ENCODE assay signal across 18 mouse cellular contexts in the genomic region with DNA sequence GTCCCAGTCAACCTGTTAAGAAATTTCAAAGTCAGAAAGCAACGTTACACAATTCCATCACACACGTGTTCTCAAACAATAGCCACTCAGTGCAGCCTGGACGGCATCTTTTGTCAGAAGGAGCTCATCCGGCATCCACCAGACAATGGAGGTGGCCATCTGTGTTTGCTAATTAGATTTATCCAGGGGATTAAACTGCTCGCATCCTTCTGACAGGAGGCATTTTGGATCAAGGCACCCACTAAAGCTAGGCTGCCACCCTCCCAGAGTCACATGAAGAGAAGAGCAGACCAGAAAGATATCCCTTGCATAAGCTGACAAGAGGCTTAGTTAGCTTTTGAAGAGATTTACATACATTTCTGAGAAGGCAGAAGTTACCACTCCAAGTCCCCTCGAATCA.
DNase-seq lines count a peak whose midpoint lies in the region; ATAC-seq and TF ChIP-seq lines count a peak whose summit lies in the region.
"Had no signal": no experiment of that assay in that cellular context is flagged by ENCODE, and none has a peak within 500 bp of the region (broad histone marks: within the 10 kb centered on the region; RNA-seq: fewer than 3 reads in every experiment).

No protein-coding gene starts in this region.

- intact Hi-C loops in left cerebral cortex, postnatal 14 days (cut with DNase I): no loop called here
- intact Hi-C loops in gastrocnemius, adult 2 months (cut with DNase I): no loop called here

- peak; percentile 18; the same call in 1 of the 2 replicates for ATAC-seq in forebrain, embryonic 14.5 days
- ATAC-seq in forebrain, embryonic 16.5 days: no peak
- ATAC-seq in midbrain, embryonic 11.5 days (ENCODE audit: low FRiP score): peak; percentile 88

- H3K27me3 ChIP-seq in forebrain, embryonic 14.5 days (replicated peaks; ENCODE audit: control insufficient read depth, insufficient read depth, low read length): no peaks in the 10 kb centered on the region
- no peaks in the 10 kb centered on the region for H3K27me3 ChIP-seq in forebrain, embryonic 16.5 days (replicated peaks; ENCODE audit: control insufficient read depth, insufficient read depth, low read length)
- H3K27me3 ChIP-seq in midbrain, embryonic 11.5 days (ENCODE audit: control insufficient read depth, insufficient read depth, low read length): no peaks in the 10 kb centered on the region
- H3K27me3 ChIP-seq: CH12.LX; limb, embryonic 15.5 days had no signal

- no peaks in the 10 kb centered on the region for H3K36me3 ChIP-seq in forebrain, embryonic 14.5 days (ENCODE audit: control insufficient read depth, insufficient read depth, low read length)
- no peaks in the 10 kb centered on the region for H3K36me3 ChIP-seq in forebrain, embryonic 16.5 days (ENCODE audit: control insufficient read depth, insufficient read depth)
- no peaks in the 10 kb centered on the region for H3K36me3 ChIP-seq in midbrain, embryonic 11.5 days (ENCODE audit: control insufficient read depth, insufficient read depth, low read length)
- H3K36me3 ChIP-seq: heart, embryonic 10.5 days; limb, embryonic 15.5 days had no signal

- WGBS in forebrain, embryonic 14.5 days: 2% methylated on average over 6 of the region's 6 CpGs
- WGBS in forebrain, embryonic 16.5 days: 4% methylated on average over 6 of the region's 6 CpGs
- WGBS in midbrain, embryonic 11.5 days: 7% methylated on average over 6 of the region's 6 CpGs

- no peaks in the 10 kb centered on the region for H3K9me3 ChIP-seq in forebrain, embryonic 14.5 days (replicated peaks; ENCODE audit: control insufficient read depth, low read length)
- no peaks in the 10 kb centered on the region for H3K9me3 ChIP-seq in forebrain, embryonic 16.5 days (ENCODE audit: control insufficient read depth, low read length)
- no peaks in the 10 kb centered on the region for H3K9me3 ChIP-seq in midbrain, embryonic 11.5 days (ENCODE audit: control insufficient read depth, low read length)
- H3K9me3 ChIP-seq: heart, embryonic 10.5 days; limb, embryonic 15.5 days had no signal

- H3K9ac ChIP-seq in forebrain, embryonic 14.5 days (ENCODE audit: low read length): no peak overlapping the region
- H3K9ac ChIP-seq in forebrain, embryonic 16.5 days (replicated peaks; ENCODE audit: low read depth, low read length): no peak overlapping the region
- peak overlapping the region; percentile 10; the same call in 1 of the 2 replicates for H3K9ac ChIP-seq in midbrain, embryonic 11.5 days (ENCODE audit: low read length)
- H3K9ac ChIP-seq: limb, embryonic 15.5 days had no signal

- H3K27ac ChIP-seq in forebrain, embryonic 14.5 days (ENCODE audit: low read depth, low read length): no peak overlapping the region
- H3K27ac ChIP-seq in forebrain, embryonic 16.5 days (ENCODE audit: low read length): no peak overlapping the region
- H3K27ac ChIP-seq in midbrain, embryonic 11.5 days (ENCODE audit: low read depth, low read length): no peak overlapping the region; the same call in 1 of the 2 replicates
- H3K27ac ChIP-seq in gastrocnemius, adult 2 months: no peak overlapping the region
- H3K27ac ChIP-seq: heart, embryonic 10.5 days; limb, embryonic 15.5 days had no signal

- H3K4me3 ChIP-seq in forebrain, embryonic 14.5 days (ENCODE audit: low read depth, low read length): no peak overlapping the region
- no peak overlapping the region for H3K4me3 ChIP-seq in forebrain, embryonic 16.5 days (replicated peaks; ENCODE audit: low read length)
- no peak overlapping the region for H3K4me3 ChIP-seq in midbrain, embryonic 11.5 days (ENCODE audit: low read depth, low read length)
- no peak overlapping the region for H3K4me3 ChIP-seq in gastrocnemius, adult 2 months
- H3K4me3 ChIP-seq: heart, embryonic 10.5 days; limb, embryonic 15.5 days had no signal

- TF ChIP-seq CTCF in gastrocnemius, adult 2 months (IDR thresholded peaks at IDR 0.05): no peak

- no peak overlapping the region for H3K4me2 ChIP-seq in forebrain, embryonic 14.5 days (ENCODE audit: low read length)
- no peak overlapping the region for H3K4me2 ChIP-seq in forebrain, embryonic 16.5 days (ENCODE audit: low read length)
- no peak overlapping the region for H3K4me2 ChIP-seq in midbrain, embryonic 11.5 days
- H3K4me2 ChIP-seq: limb, embryonic 15.5 days had no signal

- DNase-seq in forebrain, embryonic 14.5 days (ENCODE audit: low spot score): peak; percentile 23
- DNase-seq in embryo, embryonic 10 days (ENCODE audit: low spot score): peak; percentile 43
- peak; percentile 91 for DNase-seq in midbrain, embryonic 11.5 days (ENCODE audit: low spot score, missing footprints)
- peak; percentile 75 for DNase-seq in retina, embryonic 14.5 days (ENCODE audit: low spot score)
- no peak for DNase-seq in left cerebral cortex, postnatal 14 days (ENCODE audit: low spot score in 2 of 2)
- DNase-seq in ovary, postnatal 36 days (ENCODE audit: low spot score): no peak
- no peak for DNase-seq in gastrocnemius, adult 2 months
- DNase-seq: adrenal gland, postnatal 14 days; cerebellum, adult 2 months; heart, postnatal 10 days; kidney, adult 8-10 months; kidney, postnatal 4 days; lung, adult 18-20 months; thymus, postnatal 4 days had no signal

- H3K4me1 ChIP-seq in forebrain, embryonic 14.5 days (ENCODE audit: control insufficient read depth, insufficient read depth, low read length): 0 out of 2 replicates have a peak, but pooled peaks cover 3% of the 10 kb centered on the region
- H3K4me1 ChIP-seq in forebrain, embryonic 16.5 days (replicated peaks; ENCODE audit: control insufficient read depth, insufficient read depth, low read length): no peaks in the 10 kb centered on the region; the same call in 1 of the 2 replicates
- H3K4me1 ChIP-seq in midbrain, embryonic 11.5 days (ENCODE audit: control insufficient read depth, insufficient read depth, low read length): peaks cover 12% of the 10 kb centered on the region
- H3K4me1 ChIP-seq: heart, embryonic 10.5 days; limb, embryonic 15.5 days had no signal

Comparison
In these comparisons a context has a peak if more than half of its experiments do, and no peak if none do; other contexts are left out.
1. DNase-seq: peak in forebrain, embryonic 14.5 days (single experiment), embryo, embryonic 10 days (single experiment), midbrain, embryonic 11.5 days (single experiment) and retina, embryonic 14.5 days (single experiment); none in left cerebral cortex, postnatal 14 days (0 of 2), ovary, postnatal 36 days (single experiment) and gastrocnemius, adult 2 months (single experiment).